Mouse (Mus musculus): ENCODE data around the gene Tmpo.
"Not testable (repeated sequence)": the region's sequence is repeated elsewhere in the genome, so short reads cannot be mapped to it uniquely, and the experiment has no call there.

Tmpo gene

GRCm38 (mm10) chr10:91184893-91185292 lies 3.8 kb upstream of the Tmpo start:
- not testable (repeated sequence) for DNase-seq

GRCm38 (mm10) chr10:91183316-91183715 lies 2.2 kb upstream of the Tmpo start:
- DNase-seq: peak; percentile 58 to 84

GRCm38 (mm10) chr10:91182291-91182990 lies 1.3 kb upstream of the Tmpo start:
- no peak for DNase-seq

GRCm38 (mm10) chr10:91181461-91182288 lies 560 bp upstream of the Tmpo start:
- DNase-seq: peak; percentile 99

- no peak for DNase-seq
Measured at GRCm38 (mm10) chr10:91180301-91180700, 814 bp downstream of the Tmpo start.

GRCm38 (mm10) chr10:91179834-91180233 lies 1.3 kb downstream of the Tmpo start:
- DNase-seq: no peak

- DNase-seq: no peak
Measured at GRCm38 (mm10) chr10:91177201-91177600, 3.9 kb downstream of the Tmpo start.

- no peak for DNase-seq
Measured at GRCm38 (mm10) chr10:91172329-91173100, 8.6 kb downstream of the Tmpo start.

GRCm38 (mm10) chr10:91171455-91172328 lies 9.4 kb downstream of the Tmpo start:
- peak; percentile 87 to 96 for DNase-seq

- DNase-seq: peak; percentile 53 to 74
Measured at GRCm38 (mm10) chr10:91171041-91171440, 10.1 kb downstream of the Tmpo start.

GRCm38 (mm10) chr10:91170143-91170941 lies 10.8 kb downstream of the Tmpo start:
- peak; percentile 91 to 92 for DNase-seq

GRCm38 (mm10) chr10:91169414-91170065 lies 11.6 kb downstream of the Tmpo start:
- DNase-seq: no peak

GRCm38 (mm10) chr10:91167352-91167751 lies 13.8 kb downstream of the Tmpo start:
- DNase-seq: peak in 1 of 2 experiments; percentile 32

- DNase-seq: peak; percentile 67 to 82
Measured at GRCm38 (mm10) chr10:91166890-91167289, 14.2 kb downstream of the Tmpo start.

- DNase-seq: no peak
Measured at GRCm38 (mm10) chr10:91165850-91166249, 15.3 kb downstream of the Tmpo start.

GRCm38 (mm10) chr10:91164491-91164890 lies 16.6 kb downstream of the Tmpo start:
- no peak for DNase-seq

- no peak for DNase-seq
Measured at GRCm38 (mm10) chr10:91162511-91163163, 18.5 kb downstream of the Tmpo start.

GRCm38 (mm10) chr10:91162077-91162476 lies 19.0 kb downstream of the Tmpo start:
- no peak for DNase-seq

GRCm38 (mm10) chr10:91161006-91161405 lies 20.1 kb downstream of the Tmpo start:
- DNase-seq: no peak

GRCm38 (mm10) chr10:91158442-91158841 lies 22.7 kb downstream of the Tmpo start:
- peak in 1 of 2 experiments; percentile 40 for DNase-seq

All from kidney, postnatal 25 days (tissue).